In the genomic region with DNA sequence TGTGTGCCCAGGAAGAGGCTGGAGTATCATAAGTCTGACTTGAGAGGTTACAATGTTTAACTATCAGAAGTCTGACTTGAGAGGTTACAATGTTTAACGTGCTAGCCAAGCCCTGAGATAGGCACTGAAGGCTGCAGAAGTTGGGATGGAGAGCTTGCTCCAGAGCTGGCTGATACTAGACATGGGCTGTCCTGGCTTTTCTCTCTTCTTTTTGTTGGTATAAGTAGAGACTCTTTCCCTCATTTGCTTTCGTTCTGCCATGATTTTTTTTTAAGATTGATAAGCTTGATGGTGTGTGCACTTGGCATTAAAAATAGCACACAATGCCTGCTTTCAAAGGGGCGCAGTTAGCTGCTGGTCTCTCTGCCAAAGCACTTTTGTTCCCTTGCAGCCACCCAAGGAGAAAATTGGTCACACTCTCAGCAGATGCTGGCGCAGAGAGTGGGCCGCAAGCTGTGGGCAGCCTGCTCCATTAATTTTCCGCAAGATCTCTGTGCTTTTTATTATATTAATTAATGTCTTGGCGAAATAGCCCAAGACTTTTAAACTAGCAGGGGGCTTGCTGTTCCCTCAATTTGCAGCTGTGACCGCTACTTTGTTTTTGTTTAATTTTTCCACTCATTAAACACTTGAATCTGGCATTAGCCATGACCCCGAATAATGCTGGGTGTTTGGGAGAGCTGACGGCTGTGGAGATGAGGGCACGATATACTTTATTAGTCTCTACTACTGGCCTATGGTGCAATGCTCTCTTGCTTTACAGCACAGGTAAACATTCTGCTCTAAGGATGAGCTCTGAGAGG, we compare ENCODE assay signal across 10 mouse cellular contexts. TPM values are rescaled to one million over a fixed set of nuclear protein-coding genes. Genes with fewer than 3 reads are reported as not detected.
DNase-seq lines count a peak whose midpoint lies in the region; ATAC-seq and TF ChIP-seq lines count a peak whose summit lies in the region.
"Had no signal": no experiment of that assay in that cellular context is flagged by ENCODE, and none has a peak within 500 bp of the region (broad histone marks: within the 10 kb centered on the region; RNA-seq: fewer than 3 reads in every experiment).

No protein-coding gene starts in this region.

- TF ChIP-seq CTCF in kidney, adult 2 months (conservative IDR thresholded peaks at IDR 0.05; ENCODE audit: insufficient read depth, insufficient read length, low read depth, low read length), result no peak

- TF ChIP-seq POLR2A in kidney, adult 2 months (IDR thresholded peaks at IDR 0.05; ENCODE audit: low read depth, low read length), result no peak

- no peaks in the 10 kb centered on the region for H3K36me3 ChIP-seq in heart, embryonic 16.5 days (ENCODE audit: control insufficient read depth, insufficient read depth)
- no peaks in the 10 kb centered on the region for H3K36me3 ChIP-seq in forebrain, embryonic 16.5 days (ENCODE audit: control insufficient read depth, insufficient read depth)
- no peaks in the 10 kb centered on the region for H3K36me3 ChIP-seq in midbrain, embryonic 14.5 days (ENCODE audit: control insufficient read depth, insufficient read depth, low read length)
- H3K36me3 ChIP-seq in kidney, adult 2 months (ENCODE audit: control insufficient read depth, insufficient read depth, low read length), result no peaks in the 10 kb centered on the region

- H3K4me2 ChIP-seq in heart, embryonic 16.5 days (ENCODE audit: low read depth, low read length), result peak overlapping the region; percentile 40
- 0 out of 2 replicates have a peak overlapping the region, but pooled peaks have one; percentile 10 for H3K4me2 ChIP-seq in forebrain, embryonic 16.5 days (ENCODE audit: low read length)
- H3K4me2 ChIP-seq in midbrain, embryonic 14.5 days (ENCODE audit: low read length), result peak overlapping the region; percentile 29

- intact Hi-C loops in heart, postnatal 36 days (cut with DNase I), result no loop called here

- H3K27ac ChIP-seq in heart, embryonic 16.5 days (ENCODE audit: low read length), result peak overlapping the region; percentile 61
- H3K27ac ChIP-seq in forebrain, embryonic 16.5 days (ENCODE audit: low read length), result peak overlapping the region; percentile 34
- H3K27ac ChIP-seq in midbrain, embryonic 14.5 days (replicated peaks; ENCODE audit: low read depth, low read length), result 0 out of 2 replicates have a peak overlapping the region, but pooled peaks have one; percentile 37
- no peak overlapping the region for H3K27ac ChIP-seq in kidney, adult 2 months (ENCODE audit: insufficient read depth, low read depth, low read length)

- no peak overlapping the region for H3K9ac ChIP-seq in heart, embryonic 16.5 days (ENCODE audit: low read length)
- no peak overlapping the region for H3K9ac ChIP-seq in forebrain, embryonic 16.5 days (replicated peaks; ENCODE audit: low read depth, low read length)
- H3K9ac ChIP-seq in midbrain, embryonic 14.5 days (replicated peaks; ENCODE audit: low read length), result no peak overlapping the region

- 47% methylated on average over 11 of the region's 11 CpGs for WGBS in heart, embryonic 16.5 days
- 4% methylated on average over 11 of the region's 11 CpGs for WGBS in forebrain, embryonic 16.5 days
- WGBS in midbrain, embryonic 14.5 days, result 7% methylated on average over 11 of the region's 11 CpGs
- WGBS in kidney, adult 2 months, result 49% methylated on average over 11 of the region's 11 CpGs

- H3K9me3 ChIP-seq in heart, embryonic 16.5 days (replicated peaks; ENCODE audit: control insufficient read depth, low read length), result no peaks in the 10 kb centered on the region
- no peaks in the 10 kb centered on the region for H3K9me3 ChIP-seq in forebrain, embryonic 16.5 days (ENCODE audit: control insufficient read depth, low read length)
- H3K9me3 ChIP-seq in midbrain, embryonic 14.5 days (ENCODE audit: control insufficient read depth, low read length), result no peaks in the 10 kb centered on the region

- no peak for DNase-seq in heart, postnatal 36 days
- peak; percentile 81 to 88 for DNase-seq in cerebellum, postnatal 10 days
- peak; percentile 73 for DNase-seq in midbrain, embryonic 14.5 days
- no peak for DNase-seq in lung, adult 18-20 months
- DNase-seq in natural killer cell, adult 2 months (ENCODE audit: low spot score in 2 of 2), result no peak
- no peak for DNase-seq in kidney, adult 2 months
- DNase-seq: lung, adult 2 months had no signal

- no peak; the same call in none of the 2 replicates for ATAC-seq in heart, embryonic 16.5 days (replicated peaks; ENCODE audit: extremely low read depth, insufficient read depth, low FRiP score)
- peak; percentile 91 for ATAC-seq in forebrain, embryonic 16.5 days
- ATAC-seq in midbrain, embryonic 14.5 days (ENCODE audit: low FRiP score, low TSS enrichment), result peak; percentile 76

- no peaks in the 10 kb centered on the region for H3K27me3 ChIP-seq in heart, embryonic 16.5 days (ENCODE audit: control insufficient read depth, insufficient read depth, low read length)
- H3K27me3 ChIP-seq in forebrain, embryonic 16.5 days (replicated peaks; ENCODE audit: control insufficient read depth, insufficient read depth, low read length), result 0 out of 2 replicates have a peak, but pooled peaks cover 5% of the 10 kb centered on the region
- H3K27me3 ChIP-seq in midbrain, embryonic 14.5 days (ENCODE audit: control insufficient read depth, insufficient read depth, low read length), result no peaks in the 10 kb centered on the region
- H3K27me3 ChIP-seq in kidney, adult 2 months (replicated peaks; ENCODE audit: control insufficient read depth, insufficient read depth, low read length), result no peaks in the 10 kb centered on the region

- H3K4me1 ChIP-seq in heart, embryonic 16.5 days (ENCODE audit: control insufficient read depth, insufficient read depth, low read length), result peaks cover 13% of the 10 kb centered on the region; the same call in 1 of the 2 replicates
- H3K4me1 ChIP-seq in forebrain, embryonic 16.5 days (replicated peaks; ENCODE audit: control insufficient read depth, insufficient read depth, low read length), result peaks cover 14% of the 10 kb centered on the region; the same call in 1 of the 2 replicates
- H3K4me1 ChIP-seq in midbrain, embryonic 14.5 days (ENCODE audit: control insufficient read depth, insufficient read depth, low read length), result peaks cover 24% of the 10 kb centered on the region; the same call in 1 of the 2 replicates
- no peaks in the 10 kb centered on the region for H3K4me1 ChIP-seq in kidney, adult 2 months (ENCODE audit: control insufficient read depth, insufficient read depth, low read length)

- H3K4me3 ChIP-seq in heart, embryonic 16.5 days (ENCODE audit: low read length), result no peak overlapping the region
- no peak overlapping the region for H3K4me3 ChIP-seq in forebrain, embryonic 16.5 days (replicated peaks; ENCODE audit: low read length)
- H3K4me3 ChIP-seq in midbrain, embryonic 14.5 days (replicated peaks; ENCODE audit: low read depth, low read length), result no peak overlapping the region
- H3K4me3 ChIP-seq in kidney, adult 2 months (ENCODE audit: insufficient read depth, low read depth, low read length), result no peak overlapping the region

RNA-seq across cellular contexts. Expression of gene Klhl8, which starts 27.7 kb away (rescaled TPM):
- polyA plus RNA-seq in heart, embryonic 16.5 days (2015; fragmentation: Nextera tagmentation; extraction: Ambion mirVana), result 12.3 and 13.8 TPM in 2 replicates
- 10 to 100 TPM; 11.1 to 12.8 TPM for total RNA-seq in heart, postnatal 36 days (2021)
- 48.8 and 53.4 TPM in 2 replicates for polyA plus RNA-seq in forebrain, embryonic 16.5 days (2015; fragmentation: Nextera tagmentation; extraction: Ambion mirVana)
- polyA plus RNA-seq in midbrain, embryonic 14.5 days (2014; fragmentation: Nextera tagmentation; extraction: Ambion mirVana), result 35.3 and 47.3 TPM in 2 replicates
- polyA plus RNA-seq in kidney, adult 2 months (2012; rRNA removed), result 5.6 and 6.1 TPM in 2 replicates

RNA-seq across cellular contexts. Expression of gene Hsd17b13, which starts 38.5 kb away (rescaled TPM):
- polyA plus RNA-seq in heart, embryonic 16.5 days (2015; fragmentation: Nextera tagmentation; extraction: Ambion mirVana), result 0.11 TPM in 1 of 2 replicates, not detected in the other
- not detected for total RNA-seq in heart, postnatal 36 days (2021)
- not detected in 2 replicates for polyA plus RNA-seq in forebrain, embryonic 16.5 days (2015; fragmentation: Nextera tagmentation; extraction: Ambion mirVana)
- polyA plus RNA-seq in midbrain, embryonic 14.5 days (2014; fragmentation: Nextera tagmentation; extraction: Ambion mirVana), result not detected in 2 replicates
- polyA plus RNA-seq in kidney, adult 2 months (2012; rRNA removed), result 0.13 TPM in 1 of 2 replicates, not detected in the other
- total RNA-seq: layer of hippocampus, adult 18-20 months had no signal

Comparison
In these comparisons a context has a peak if more than half of its experiments do, and no peak if none do; other contexts are left out.
1. DNase-seq: peak in cerebellum, postnatal 10 days (2 of 2) and midbrain, embryonic 14.5 days (single experiment); none in heart, postnatal 36 days (0 of 2), lung, adult 18-20 months (0 of 2), natural killer cell, adult 2 months (0 of 2) and kidney, adult 2 months (single experiment).
2. Peak in every context shown above with its lines, with median percentiles within 50 percentile points of each other: H3K4me2 ChIP-seq.